Mouse (Mus musculus) heart, adult 10 weeks (tissue): ENCODE results near the gene Cers6. TPM values are rescaled to one million over a fixed set of nuclear protein-coding genes. Genes with fewer than 3 reads are reported as not detected.

Experiments
- polyA plus RNA-seq: library from polyadenylated mRNA; stranded (reverse); fragments of 350-450 nt; fragmentation: Illumina TruSeq; extraction: RNeasy Lipid Tissue Mini Kit (QIAGEN cat#74804); gene quantifications from one replicate; pipeline ENCODE4 v1.2.3, GENCODE M21; 2014; ENCODE audit warnings: low read depth, low replicate concordance

Gene Cers6
- 3.4 TPM for polyA plus RNA-seq

GRCm38 (mm10) chr2:68860904-68861685 lies at the start of gene Cers6:
Gene Cers6 (plus strand): TSS chr2:68861441.

GRCm38 (mm10) chr2:69135661-69136576 lies 274.7 kb downstream of the Cers6 start, which contains the start of gene Nostrin:
Gene Nostrin (plus strand): TSS chr2:69135800.

Other genes with a start within 250 kb of the Cers6 start
- gene 4932414N04Rik, start 205.0 kb upstream of the Cers6 start, polyA plus RNA-seq: not detected